Mouse (Mus musculus) liver, adult 2 months (tissue): Measurements from ENCODE around the gene Pcsk4. TPM values are rescaled to one million over a fixed set of nuclear protein-coding genes. Genes with fewer than 3 reads are reported as not detected.
"Not testable (repeated sequence)": the region's sequence is repeated elsewhere in the genome, so short reads cannot be mapped to it uniquely, and the experiment has no call there.

Experiments
- DNase-seq: peaks from one replicate; pipeline ENCODE4 v3.0.0-alpha.2; 2011; ENCODE audit warnings: low read depth, low spot score; ENCODE audit errors: extremely low read depth
- H3K27ac ChIP-seq: fragments of 200-500 bp; replicated peaks from 2 replicates; pipeline ENCODE4 v1.5.1; 2012; ENCODE audit warnings: low read depth, mild to moderate bottlenecking, control low read depth, inconsistent platforms, low read length; ENCODE audit not compliant: insufficient read depth
- H3K27me3 ChIP-seq: fragments of 200-500 bp; 2 replicates; pipeline ENCODE4 v1.6.1; 2012; ENCODE audit warnings: mild to moderate bottlenecking, moderate library complexity, low read length, inconsistent platforms; ENCODE audit not compliant: control insufficient read depth, insufficient read depth
- H3K36me3 ChIP-seq: fragments of 200-500 bp; 2 replicates; pipeline ENCODE4 v1.6.1; 2012; ENCODE audit warnings: low read length, inconsistent platforms; ENCODE audit not compliant: control insufficient read depth, insufficient read depth
- H3K4me1 ChIP-seq: fragments of 200-500 bp; 2 replicates; pipeline ENCODE4 v1.6.1; 2011; ENCODE audit warnings: low read length; ENCODE audit not compliant: control insufficient read depth, insufficient read depth
- H3K4me3 ChIP-seq: fragments of 200-500 bp; 2 replicates; pipeline ENCODE4 v1.5.1; 2011; ENCODE audit warnings: low read depth, mild to moderate bottlenecking, control low read depth, low read length, moderate library complexity; ENCODE audit not compliant: insufficient read depth
- H3K79me2 ChIP-seq: fragments of 200-500 bp; 2 replicates; pipeline ENCODE4 v1.6.1; 2012; ENCODE audit warnings: inconsistent platforms, mild to moderate bottlenecking, low read length, moderate library complexity; ENCODE audit not compliant: control insufficient read depth, insufficient read depth
- H3K9ac ChIP-seq: fragments of 200-500 bp; 2 replicates; pipeline ENCODE4 v1.6.1; 2012; ENCODE audit warnings: low read depth, mild to moderate bottlenecking, control low read depth, inconsistent platforms, low read length
- CTCF ChIP-seq: fragments of 200-500 bp; IDR thresholded peaks from 2 replicates; pipeline ENCODE4 v1.5.1; 2011; ENCODE audit warnings: low read depth, low read length, control low read depth
- POLR2A ChIP-seq: fragments of 200-500 bp; IDR thresholded peaks from 2 replicates; pipeline ENCODE4 v1.6.1; 2011; ENCODE audit warnings: low read length, control low read depth; ENCODE audit not compliant: insufficient read depth; ENCODE audit errors: extremely low read depth
- WGBS: fragments of 180-500 bp; shearing (Covaris S2); methylation state at CpG from one replicate; pipeline ENCODE4 v1.1.7; 2018; 5-methylcytosine and 5-hydroxymethylcytosine counted together
- polyA plus RNA-seq: library from polyadenylated mRNA; depleted of rRNA; stranded (reverse); fragments of >200 nt; gene quantifications from 2 replicates; pipeline ENCODE4 v1.2.3, GENCODE M21; 2012
- total RNA-seq: library from RNA; depleted of rRNA; stranded (reverse); fragments of >200 nt; gene quantifications from 2 replicates; pipeline ENCODE4 v1.2.3, GENCODE M21; 2014

Pcsk4 gene
- total and polyA plus RNA-seq, 2 experiments: 12.5 to 21.8 TPM

DNA sequence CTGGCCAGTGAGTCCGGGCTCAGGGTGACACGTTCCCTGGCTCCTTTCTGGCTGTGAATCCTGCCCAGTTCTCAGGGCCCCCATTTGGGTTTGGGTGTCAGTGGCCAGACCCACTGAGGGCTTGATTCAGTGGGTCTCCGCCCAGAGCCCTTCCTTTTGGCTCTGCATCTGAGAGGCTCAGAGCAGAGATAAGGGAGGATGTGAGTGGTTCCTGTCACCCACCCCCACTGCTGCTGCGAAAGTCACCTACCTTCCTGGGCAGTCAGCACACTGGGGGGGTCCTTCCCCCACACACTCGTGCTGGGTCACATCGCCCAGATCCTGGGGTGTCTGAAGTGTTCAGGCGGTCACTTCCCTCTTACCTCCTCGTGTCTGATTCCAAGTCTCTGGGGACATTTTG is 23.4 kb upstream of the Pcsk4 start:
- H3K27me3 ChIP-seq: peaks cover 10% of the 10 kb centered on the region
- 75% methylated on average over 8 of the region's 8 CpGs for WGBS
- H3K4me3 ChIP-seq: no peak overlapping the region
- H3K36me3 ChIP-seq: no peaks in the 10 kb centered on the region
- peaks cover 16% of the 10 kb centered on the region for H3K4me1 ChIP-seq
- H3K79me2 ChIP-seq: no peaks in the 10 kb centered on the region
- no peak overlapping the region for H3K27ac ChIP-seq
- no peak overlapping the region for H3K9ac ChIP-seq
- no peak for DNase-seq
- TF ChIP-seq CTCF: no peak
- no peak for TF ChIP-seq POLR2A

DNA sequence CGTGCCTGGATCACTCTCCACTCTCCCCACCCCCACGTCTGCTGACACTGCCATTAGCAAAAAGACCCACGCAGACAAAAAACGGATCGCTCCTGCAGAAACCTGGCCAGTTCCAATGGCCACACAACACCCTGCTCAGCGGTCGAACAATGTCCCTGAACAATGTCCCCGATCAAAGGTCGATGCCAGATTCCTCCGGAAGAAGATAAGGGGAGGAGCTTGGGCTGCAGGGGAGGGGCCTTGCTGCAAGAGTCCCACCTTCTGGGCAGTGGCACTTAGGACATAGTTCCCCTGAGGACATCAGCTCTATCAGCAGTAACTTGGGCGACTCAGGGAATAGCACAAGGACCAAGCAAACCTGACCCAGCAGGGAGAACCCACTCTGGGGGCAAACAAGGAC is 22.6 kb upstream of the Pcsk4 start:
- DNase-seq: peak; percentile 94
- H3K27ac ChIP-seq: peak overlapping the region; percentile 52
- H3K27me3 ChIP-seq: peaks cover 6% of the 10 kb centered on the region
- 13% methylated on average over 11 of the region's 11 CpGs for WGBS
- no peak overlapping the region for H3K4me3 ChIP-seq
- H3K36me3 ChIP-seq: no peaks in the 10 kb centered on the region
- peaks cover 16% of the 10 kb centered on the region for H3K4me1 ChIP-seq
- no peak for TF ChIP-seq POLR2A
- TF ChIP-seq CTCF: no peak
- no peak overlapping the region for H3K9ac ChIP-seq
- no peaks in the 10 kb centered on the region for H3K79me2 ChIP-seq

DNA sequence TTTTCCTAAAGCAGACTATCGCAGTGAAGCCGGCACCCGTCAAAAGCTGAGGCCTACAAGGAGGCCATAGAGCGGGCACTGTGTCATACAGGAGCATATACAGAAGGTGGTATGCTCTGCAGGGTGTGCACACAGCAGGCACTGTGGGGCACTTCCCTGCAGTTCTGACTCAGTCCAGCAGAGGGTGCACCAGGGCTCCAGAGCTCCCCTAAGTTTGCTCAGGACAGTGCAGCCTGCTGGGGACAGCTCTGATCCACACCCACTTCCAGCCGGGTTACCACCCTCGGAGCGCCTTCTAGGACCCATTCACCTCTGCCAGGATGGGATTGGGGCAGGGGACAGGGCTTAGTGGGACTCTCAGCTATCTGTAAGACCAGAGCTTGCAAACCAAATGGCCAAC is 21.0 kb upstream of the Pcsk4 start:
- DNase-seq: peak; percentile 59
- H3K9ac ChIP-seq: no peak overlapping the region
- no peak for TF ChIP-seq POLR2A
- TF ChIP-seq CTCF: peak; percentile 99
- 7% methylated on average over 7 of the region's 7 CpGs for WGBS
- peaks cover 16% of the 10 kb centered on the region for H3K4me1 ChIP-seq
- H3K27me3 ChIP-seq: no peaks in the 10 kb centered on the region
- H3K36me3 ChIP-seq: no peaks in the 10 kb centered on the region
- no peaks in the 10 kb centered on the region for H3K79me2 ChIP-seq
- no peak overlapping the region for H3K27ac ChIP-seq
- H3K4me3 ChIP-seq: no peak overlapping the region

DNA sequence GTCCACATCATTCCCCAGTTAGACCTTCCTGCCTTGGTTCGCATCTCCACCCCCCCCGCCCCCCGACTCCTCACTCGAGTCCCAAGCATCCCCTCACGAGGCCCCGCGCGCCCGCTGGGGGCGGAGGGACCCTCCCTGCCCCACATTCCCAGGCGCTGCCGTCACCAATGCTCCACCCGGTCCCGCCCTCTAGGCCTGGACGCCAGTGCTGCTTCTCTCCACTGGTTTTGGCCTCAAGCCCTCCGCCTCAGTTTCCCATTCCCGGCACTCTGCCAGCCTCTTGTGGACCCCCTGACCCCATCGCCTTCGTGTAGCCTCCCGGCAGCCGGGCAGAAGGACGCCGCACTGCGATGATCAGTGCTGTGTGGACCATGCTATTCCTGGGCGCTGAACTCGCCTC is 19.7 kb upstream of the Pcsk4 start:
- Histone ChIP-seq H3K27me3 (no peaks in the 10 kb centered on the region), H3K27ac (no peak overlapping the region), H3K36me3 (no peaks in the 10 kb centered on the region), H3K9ac (no peak overlapping the region), H3K4me1 (peaks cover 19% of the 10 kb centered on the region), H3K79me2 (no peaks in the 10 kb centered on the region), H3K4me3 (no peak overlapping the region)
- 26% methylated on average over 26 of the region's 26 CpGs for WGBS
- DNase-seq: no peak
- no peak for TF ChIP-seq CTCF
- no peak for TF ChIP-seq POLR2A

DNA sequence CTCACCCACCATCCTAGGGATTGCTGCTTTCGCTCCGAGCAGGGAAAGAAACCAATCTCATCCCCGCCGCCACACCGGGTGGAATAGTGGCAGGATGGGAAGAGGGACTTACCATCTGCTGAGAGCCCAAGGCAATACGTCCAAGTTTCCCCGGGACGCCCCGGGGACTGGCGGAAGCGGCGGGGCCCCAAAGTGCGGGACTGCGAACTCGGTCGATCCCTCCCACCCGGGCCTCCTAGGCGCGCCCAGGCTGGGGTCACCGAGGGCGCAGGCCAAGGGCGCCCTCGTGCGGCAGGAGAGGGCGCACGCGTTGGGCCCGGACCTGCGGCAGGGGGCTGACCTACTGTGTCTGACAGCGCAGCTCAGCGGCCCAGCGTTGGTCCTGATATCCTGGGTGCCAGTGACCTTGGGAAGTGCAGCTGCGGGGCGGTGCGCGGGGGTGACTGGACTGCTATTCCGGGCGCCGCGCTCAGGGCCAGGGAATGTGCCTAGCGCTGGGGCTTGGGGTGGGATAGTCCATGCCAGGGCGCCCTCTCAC is 19.0 kb upstream of the Pcsk4 start, which contains the start of gene Adamtsl5:
Gene Adamtsl5 (minus strand): TSS at position 169 of the 538 bp plus-strand sequence.
- peak within 1 kb of the TSS; percentile 66 for H3K9ac ChIP-seq
- under 1% methylated on average over 42 of the region's 42 CpGs for WGBS
- H3K4me1 ChIP-seq: peaks cover 19% of the 10 kb centered on the region

DNA sequence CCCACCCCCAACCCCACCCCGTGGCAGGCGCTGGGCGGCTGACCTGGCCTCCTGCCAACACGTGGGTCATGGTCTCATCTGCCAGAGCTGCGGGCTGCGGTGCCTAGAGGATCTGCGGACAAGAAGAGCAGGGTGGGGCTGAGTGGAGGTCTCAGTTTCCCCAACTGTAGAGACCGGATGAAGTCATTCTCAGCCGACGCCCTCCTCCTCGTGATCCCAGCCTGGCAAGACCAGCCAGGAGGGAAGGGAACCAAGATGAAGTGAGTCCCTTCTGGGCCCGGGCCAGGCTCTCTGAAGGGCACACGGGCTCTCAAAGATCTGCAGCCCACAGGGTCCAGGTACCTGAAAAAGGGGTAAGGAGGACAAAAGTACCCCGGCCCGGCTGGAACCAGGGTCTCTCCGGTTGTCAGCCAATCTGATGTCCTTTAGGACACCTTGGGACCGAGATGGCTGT is 18.2 kb upstream of the Pcsk4 start:
- H3K9ac ChIP-seq: no peak overlapping the region
- 10% methylated on average over 17 of the region's 17 CpGs for WGBS
- no peaks in the 10 kb centered on the region for H3K36me3 ChIP-seq
- no peak for DNase-seq
- H3K4me3 ChIP-seq: 0 out of 2 replicates have a peak overlapping the region, but pooled peaks have one; percentile 54
- no peak for TF ChIP-seq CTCF
- TF ChIP-seq POLR2A: no peak
- no peak overlapping the region for H3K27ac ChIP-seq
- H3K79me2 ChIP-seq: no peaks in the 10 kb centered on the region
- no peaks in the 10 kb centered on the region; the same call in 1 of the 2 replicates for H3K27me3 ChIP-seq
- H3K4me1 ChIP-seq: peaks cover 21% of the 10 kb centered on the region

More for the DNA sequence above, 19.0 kb upstream of the Pcsk4 start, which contains the start of gene Adamtsl5:
- no peak within 1 kb of the TSS for H3K27ac ChIP-seq
- H3K79me2 ChIP-seq: no peaks in the 10 kb centered on the region
- TF ChIP-seq CTCF (peak; percentile 83), POLR2A (no peak)
- no peaks in the 10 kb centered on the region for H3K27me3 ChIP-seq
- H3K4me3 ChIP-seq: peak within 1 kb of the TSS; percentile 54
- no peak for DNase-seq
- H3K36me3 ChIP-seq: no peaks in the 10 kb centered on the region

DNA sequence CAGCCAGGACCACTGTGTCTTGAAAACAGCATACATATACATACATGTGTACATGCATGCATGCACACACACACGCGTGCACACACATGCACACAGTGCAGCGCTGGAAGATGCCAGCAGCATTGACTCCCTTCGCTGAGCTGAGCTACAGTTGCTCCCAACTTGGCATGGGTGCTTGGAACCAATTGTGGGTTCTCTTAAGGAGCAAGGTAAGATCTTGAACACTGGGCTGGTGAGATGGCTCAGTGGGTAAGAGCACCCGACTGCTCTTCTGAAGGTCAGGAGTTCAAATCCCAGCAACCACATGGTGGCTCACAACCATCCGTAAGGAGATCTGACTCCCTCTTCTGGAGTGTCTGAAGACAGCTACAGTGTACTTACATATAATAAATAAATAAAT is 16.6 kb upstream of the Pcsk4 start:
- 86% methylated on average over 6 of the region's 6 CpGs for WGBS
- H3K27me3 ChIP-seq, H3K79me2 ChIP-seq, H3K4me3 ChIP-seq, H3K36me3 ChIP-seq, H3K27ac ChIP-seq, H3K9ac ChIP-seq, DNase-seq: not testable (repeated sequence)
- peaks cover 20% of the 10 kb centered on the region for H3K4me1 ChIP-seq
